Mouse (Mus musculus): ENCODE results near the gene Tet1. TPM values are rescaled to one million over a fixed set of nuclear protein-coding genes. Genes with fewer than 3 reads are reported as not detected.

Gene Tet1
- 4.6 TPM for polyA plus RNA-seq (2015; fragmentation: Illumina TruSeq; extraction: RNeasy Lipid Tissue Mini Kit (QIAGEN cat#74804); ENCODE audit: low read depth, low replicate concordance)

DNA sequence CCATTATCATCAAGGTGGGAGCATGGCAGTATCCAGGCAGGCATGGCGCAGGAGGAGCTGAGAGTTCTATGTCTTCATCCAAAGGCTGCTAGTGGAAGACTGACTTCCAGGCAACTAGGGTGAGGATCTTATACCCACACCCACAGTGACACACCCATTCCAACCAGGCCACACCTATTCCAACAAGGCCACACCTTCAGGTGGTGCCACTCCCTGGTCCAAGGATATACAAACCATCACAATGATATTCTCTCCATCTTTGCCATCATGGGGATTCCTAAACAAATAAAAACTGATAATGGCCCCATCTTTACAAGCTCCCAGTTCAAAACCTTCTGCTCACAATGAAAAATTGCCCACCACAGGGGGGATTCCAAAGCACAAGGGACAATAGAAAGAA is at the start of gene Tet1:
Gene Tet1 (minus strand): TSS at position 101 of the 400 bp plus-strand sequence.

GRCm38 (mm10) chr10:62946738-62947471 is 38.1 kb upstream of the Tet1 start, which contains the start of gene Dna2:
Gene Dna2 (plus strand): TSS chr10:62947026.

GRCm38 (mm10) chr10:62919925-62920765 is 11.3 kb upstream of the Tet1 start, which contains the start of gene Slc25a16:
Gene Slc25a16 (plus strand): TSS chr10:62920633.

DNA sequence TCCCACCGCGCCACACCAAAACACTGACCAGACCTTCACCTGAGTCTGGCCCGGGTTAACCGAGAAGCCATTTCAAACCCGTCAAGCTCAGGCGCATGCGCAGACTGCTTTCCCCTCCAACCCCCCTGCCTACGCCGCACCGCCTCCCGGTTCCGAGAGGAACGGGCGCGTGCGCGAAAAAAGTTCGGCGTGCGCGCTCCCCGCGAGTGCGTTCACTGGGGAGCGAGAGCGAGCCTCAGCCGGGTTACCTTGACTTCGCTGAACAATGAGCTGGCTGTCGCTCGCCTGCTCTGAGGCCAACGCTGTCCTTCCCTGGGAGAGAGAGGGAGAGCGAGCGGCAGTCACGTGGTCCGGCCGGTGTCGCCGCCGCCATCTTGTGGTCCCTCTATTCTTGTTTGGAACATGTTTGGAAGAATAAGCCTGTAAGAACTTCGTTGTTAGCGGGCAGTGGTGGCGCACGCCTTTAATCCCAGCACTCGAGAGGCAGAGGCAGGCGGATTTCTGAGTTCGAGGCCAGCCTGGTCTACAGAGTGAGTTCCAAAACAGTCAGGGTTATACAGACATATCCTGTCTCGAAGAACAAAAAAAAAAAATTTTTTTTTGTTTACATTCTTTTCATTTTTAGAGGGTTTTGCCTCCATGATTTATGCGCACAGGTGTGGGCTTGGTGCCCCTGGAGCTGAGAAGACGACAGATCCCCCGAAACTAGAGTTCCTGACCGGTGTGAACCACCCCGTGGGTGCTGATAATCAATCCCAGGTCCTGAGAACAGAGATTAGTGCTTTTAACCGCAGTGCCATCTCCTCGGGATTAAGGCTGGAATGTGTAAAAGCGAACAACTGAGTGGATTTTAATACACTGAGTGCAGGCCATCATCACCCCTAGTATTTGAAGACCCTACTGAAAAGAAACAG is 116.4 kb downstream of the Tet1 start, which contains the start of gene Ccar1:
Gene Ccar1 (minus strand): TSS at position 110 of the 914 bp plus-strand sequence.

Other genes with a start within 250 kb of the Tet1 start
- gene Stox1, start 182.9 kb downstream of the Tet1 start, polyA plus RNA-seq (2015; fragmentation: Illumina TruSeq; extraction: RNeasy Lipid Tissue Mini Kit (QIAGEN cat#74804); ENCODE audit: low read depth, low replicate concordance) = 3.6 TPM
- gene Ccar1, start 116.7 kb downstream of the Tet1 start, polyA plus RNA-seq (2015; fragmentation: Illumina TruSeq; extraction: RNeasy Lipid Tissue Mini Kit (QIAGEN cat#74804); ENCODE audit: low read depth, low replicate concordance) = 36.1 TPM
- gene Slc25a16, start 11.6 kb upstream of the Tet1 start, polyA plus RNA-seq (2015; fragmentation: Illumina TruSeq; extraction: RNeasy Lipid Tissue Mini Kit (QIAGEN cat#74804); ENCODE audit: low read depth, low replicate concordance) = 32.6 TPM
- 2.0 TPM for gene Dna2, start 38.0 kb upstream of the Tet1 start, polyA plus RNA-seq (2015; fragmentation: Illumina TruSeq; extraction: RNeasy Lipid Tissue Mini Kit (QIAGEN cat#74804); ENCODE audit: low read depth, low replicate concordance)
- 64.2 TPM for gene Rufy2, start 71.2 kb upstream of the Tet1 start, polyA plus RNA-seq (2015; fragmentation: Illumina TruSeq; extraction: RNeasy Lipid Tissue Mini Kit (QIAGEN cat#74804); ENCODE audit: low read depth, low replicate concordance)
- 52.7 TPM for gene Hnrnph3, start 115.2 kb upstream of the Tet1 start, polyA plus RNA-seq (2015; fragmentation: Illumina TruSeq; extraction: RNeasy Lipid Tissue Mini Kit (QIAGEN cat#74804); ENCODE audit: low read depth, low replicate concordance)
- 2.4 TPM for gene Pbld2, start 115.3 kb upstream of the Tet1 start, polyA plus RNA-seq (2015; fragmentation: Illumina TruSeq; extraction: RNeasy Lipid Tissue Mini Kit (QIAGEN cat#74804); ENCODE audit: low read depth, low replicate concordance)
- gene Pbld1, start 151.2 kb upstream of the Tet1 start, polyA plus RNA-seq (2015; fragmentation: Illumina TruSeq; extraction: RNeasy Lipid Tissue Mini Kit (QIAGEN cat#74804); ENCODE audit: low read depth, low replicate concordance) = 0.83 TPM
- gene Atoh7, start 190.7 kb upstream of the Tet1 start, polyA plus RNA-seq (2015; fragmentation: Illumina TruSeq; extraction: RNeasy Lipid Tissue Mini Kit (QIAGEN cat#74804); ENCODE audit: low read depth, low replicate concordance) = 3.4 TPM